Mouse (Mus musculus) heart, adult 2 months (tissue): ENCODE measurements around the gene Pnmal1.

Experiments
- EP300 ChIP-seq: fragments of 200-500 bp; IDR thresholded peaks from 2 replicates; pipeline ENCODE4 v1.6.1; 2011; ENCODE audit warnings: low read depth, low read length, control low read depth; ENCODE audit not compliant: insufficient read depth
- POLR2A ChIP-seq: fragments of 200-500 bp; IDR thresholded peaks from 2 replicates; pipeline ENCODE4 v1.6.1; 2011; ENCODE audit warnings: mild to moderate bottlenecking, low read depth, low read length, control low read depth; ENCODE audit not compliant: insufficient read depth

- TF ChIP-seq EP300 (no peak), POLR2A (no peak)
Measured at GRCm38 (mm10) chr7:16976298-16976697, 16.8 kb downstream of the Pnmal1 start.
